Mouse (Mus musculus): ENCODE data around the gene Vmn1r43.
"Not testable (repeated sequence)": the region's sequence is repeated elsewhere in the genome, so short reads cannot be mapped to it uniquely, and the experiment has no call there.

The Vmn1r43 gene

GRCm38 (mm10) chr6:89876313-89876712, at the start of gene Vmn1r43, which contains the start of gene Vmn1r42:
Gene Vmn1r43 (minus strand): TSS chr6:89876413.
Gene Vmn1r42 (minus strand): TSS chr6:89876413.
- DNase-seq (ENCODE audit: low spot score): not testable (repeated sequence)

DNA sequence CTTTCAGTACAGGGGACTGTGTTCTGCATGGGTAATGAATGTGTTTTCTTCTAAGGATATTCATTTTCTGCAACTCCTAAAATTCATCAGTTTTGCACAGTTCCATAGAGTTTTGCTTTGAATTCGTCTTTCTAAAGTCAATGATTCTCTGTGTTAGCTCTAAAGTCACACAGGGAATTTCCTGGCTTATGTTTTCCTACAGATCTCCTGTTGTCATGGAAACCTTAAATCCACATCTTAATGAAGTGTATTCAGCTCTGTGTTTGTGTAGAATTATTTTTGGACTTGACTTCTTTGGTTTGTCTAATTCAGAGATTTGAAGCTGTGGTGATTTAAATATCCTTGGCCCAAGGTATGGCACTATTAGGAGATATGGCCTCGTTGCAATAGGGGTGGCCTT, 7.6 kb upstream of the Vmn1r43 start:
- no peak for DNase-seq (ENCODE audit: low spot score)

DNA sequence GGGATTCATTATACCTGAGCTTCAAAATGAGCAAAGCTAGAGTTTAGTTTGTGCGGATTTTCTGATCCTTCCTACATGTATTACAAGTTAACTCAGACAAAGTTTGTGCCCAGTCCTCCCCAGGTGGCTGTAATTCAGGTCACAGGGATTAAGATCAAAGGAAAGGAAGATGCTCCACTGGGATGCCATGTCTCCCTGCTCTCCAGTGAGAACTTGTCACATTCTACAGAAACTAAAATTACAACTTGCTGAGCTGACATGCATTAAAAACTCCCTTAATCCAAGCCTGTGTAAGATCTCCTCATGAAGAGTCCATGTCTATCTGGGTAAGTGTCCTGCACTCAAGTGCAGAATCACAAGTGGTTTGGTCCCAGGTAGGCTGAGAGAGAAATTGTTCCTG, 7.1 kb upstream of the Vmn1r43 start, which contains the start of gene Vmn1r44:
Gene Vmn1r44, plus strand, starts transcription at position 301 of the 400 bp plus-strand sequence.
- DNase-seq (ENCODE audit: low spot score): no peak

GRCm38 (mm10) chr6:89880867-89881266, 4.7 kb upstream of the Vmn1r43 start:
- DNase-seq (ENCODE audit: low spot score): no peak

GRCm38 (mm10) chr6:89876963-89877362, 750 bp upstream of the Vmn1r43 start:
- DNase-seq (ENCODE audit: low spot score): no peak

GRCm38 (mm10) chr6:89867976-89868375, 8.2 kb downstream of the Vmn1r43 start:
- DNase-seq (ENCODE audit: low spot score): no peak

DNA sequence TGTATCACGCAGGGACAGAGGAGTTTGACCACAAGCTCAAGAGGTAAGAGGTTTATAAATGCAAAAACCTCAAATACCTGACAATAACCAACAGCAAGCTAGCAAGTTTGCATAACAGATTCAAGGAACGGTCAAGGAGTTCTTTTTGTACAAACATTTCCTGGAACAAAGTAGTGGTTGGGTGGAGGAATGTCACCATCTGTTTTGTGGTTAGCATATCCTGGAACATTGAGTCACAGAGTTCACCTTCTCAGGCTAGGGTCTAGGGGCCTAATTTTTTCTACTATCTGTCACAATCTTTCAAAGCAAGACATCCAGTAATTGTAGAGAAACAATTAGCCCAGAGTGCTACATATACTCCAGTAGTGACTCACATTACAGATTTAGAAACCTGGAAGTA, 8.9 kb downstream of the Vmn1r43 start:
- DNase-seq (ENCODE audit: low spot score): no peak

DNA sequence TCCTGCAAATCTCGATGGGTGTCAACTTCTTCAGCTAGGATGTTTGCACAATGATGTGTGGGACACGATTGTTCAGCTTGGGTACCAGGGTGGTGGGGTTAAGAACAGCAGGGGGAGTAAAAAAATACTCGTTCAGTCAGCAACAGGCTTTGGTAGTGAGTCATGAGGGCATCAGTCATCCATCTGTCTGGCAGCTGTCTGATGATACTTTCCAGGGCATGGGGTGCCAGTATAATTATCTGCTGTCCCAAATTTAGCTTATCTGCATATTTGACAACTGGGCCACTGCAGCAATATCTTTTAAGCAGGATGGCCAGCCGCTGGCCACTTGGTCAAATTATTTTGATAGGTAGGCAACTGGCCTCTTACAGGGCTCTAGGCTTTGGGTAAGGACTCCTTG, 12.4 kb downstream of the Vmn1r43 start:
- DNase-seq (ENCODE audit: low spot score): no peak

- DNase-seq (ENCODE audit: low spot score): no peak
These were observed 16.4 kb downstream of the Vmn1r43 start for GRCm38 (mm10) chr6:89859839-89860238.

DNA sequence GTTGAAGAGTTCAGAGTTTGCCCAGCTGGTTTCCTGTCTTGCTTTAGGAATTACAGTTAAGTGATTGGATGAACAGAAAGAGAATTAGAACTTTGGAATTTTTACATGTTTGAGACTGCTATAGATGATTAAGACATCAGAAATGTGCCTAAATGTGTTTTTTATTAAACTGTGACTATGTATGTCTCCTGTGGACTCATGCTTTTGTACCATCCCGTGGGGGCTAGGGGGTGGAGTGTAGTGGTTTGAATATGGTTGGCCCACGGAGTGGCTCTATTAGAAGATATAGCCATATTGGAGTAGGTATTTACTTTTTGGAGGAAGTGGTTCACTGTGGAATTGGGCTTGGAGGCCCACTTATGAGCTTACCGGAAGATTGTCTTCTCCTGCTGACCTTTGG, 18.7 kb downstream of the Vmn1r43 start:
- DNase-seq (ENCODE audit: low spot score): no peak
